Mouse (Mus musculus) megakaryocyte, embryonic 14.5 days (primary cell): ENCODE data around the gene Tmem147. TPM values are rescaled to one million over a fixed set of nuclear protein-coding genes. Genes with fewer than 3 reads are reported as not detected.

Source experiments
- H3K27me3 ChIP-seq: replicated peaks from 2 replicates; pipeline ENCODE3; 2012; ENCODE audit warnings: inconsistent platforms
- H3K36me3 ChIP-seq: replicated peaks from 2 replicates; pipeline ENCODE3; 2012; ENCODE audit warnings: low read length, inconsistent platforms, mixed read lengths
- H3K4me1 ChIP-seq: 2 replicates; pipeline ENCODE4 v1.6.1; 2012; ENCODE audit warnings: inconsistent platforms
- H3K4me3 ChIP-seq: replicated peaks from 2 replicates; pipeline ENCODE3; 2012; ENCODE audit warnings: moderate library complexity, mild to moderate bottlenecking, inconsistent platforms
- H3K9me3 ChIP-seq: 2 replicates; pipeline ENCODE4 v1.6.1; 2012; ENCODE audit warnings: inconsistent platforms
- FLI1 ChIP-seq: IDR thresholded peaks from 2 replicates; pipeline ENCODE4 v1.6.1; 2012; ENCODE audit warnings: low read length, inconsistent platforms, mixed read lengths
- GATA1 ChIP-seq: IDR thresholded peaks from 3 replicates; pipeline ENCODE4 v1.6.1; 2012; ENCODE audit warnings: mixed read lengths, low read length, inconsistent platforms, borderline replicate concordance
- polyA plus RNA-seq: library from polyadenylated mRNA; stranded (reverse); fragments of >175 nt; gene quantifications from 2 replicates; pipeline ENCODE4 v1.2.3, GENCODE M21; 2012; ENCODE audit warnings: low replicate concordance; ENCODE audit not compliant: insufficient read depth

Tmem147 gene
- polyA plus RNA-seq, 1 experiment = 25.4 TPM

DNA sequence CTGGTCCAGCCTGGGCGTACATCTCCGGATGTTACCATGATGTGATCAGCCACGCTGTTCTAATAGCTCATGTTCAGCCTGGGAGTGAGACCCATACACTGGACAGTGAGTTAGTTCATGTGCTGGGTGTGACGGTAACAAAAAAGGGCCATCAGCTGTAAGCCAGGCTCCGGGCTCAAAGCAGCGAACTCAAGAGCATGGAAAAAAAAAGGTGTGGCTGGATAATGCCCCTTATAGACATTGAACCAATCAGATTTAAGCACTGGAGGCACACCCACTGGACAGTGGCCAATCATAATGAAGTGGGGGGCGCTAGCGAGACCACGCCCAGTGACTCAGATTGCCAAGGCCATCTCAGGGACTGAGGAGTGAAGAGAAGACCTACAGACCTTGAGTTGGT is 30.8 kb downstream of the Tmem147 start, which contains the start of gene 2200002J24Rik:
Gene 2200002J24Rik, plus strand, starts transcription at position 338 of the 400 bp plus-strand sequence.
- no peak for TF ChIP-seq FLI1
- no peak for TF ChIP-seq GATA1
- H3K9me3 ChIP-seq = no peaks in the 10 kb centered on the region
- H3K36me3 ChIP-seq = no peaks in the 10 kb centered on the region
- H3K27me3 ChIP-seq = no peaks in the 10 kb centered on the region
- peak within 1 kb of the TSS; percentile 42 for H3K4me3 ChIP-seq
- H3K4me1 ChIP-seq = peaks cover 42% of the 10 kb centered on the region

DNA sequence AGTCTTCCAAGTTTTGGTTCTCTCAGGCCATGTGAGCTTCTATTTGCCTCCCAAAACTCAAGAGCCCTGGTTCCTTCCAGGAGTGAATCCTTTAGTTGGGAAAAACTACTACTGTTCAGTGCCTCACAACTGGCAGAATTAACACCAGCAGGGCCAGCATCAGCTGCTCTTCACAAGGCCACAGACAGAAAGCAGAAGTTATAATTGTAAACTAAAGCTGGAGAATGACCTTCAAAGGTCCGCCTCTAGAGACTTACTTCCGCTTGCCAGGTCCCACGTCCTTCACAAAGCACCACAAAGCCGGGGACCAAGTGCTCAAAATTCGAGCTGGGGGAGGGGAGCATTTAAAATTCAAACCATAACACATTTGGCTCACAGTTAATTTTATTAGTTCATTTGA is 31.2 kb downstream of the Tmem147 start:
- TF ChIP-seq FLI1 = no peak
- no peak for TF ChIP-seq GATA1
- Histone ChIP-seq H3K9me3 (no peaks in the 10 kb centered on the region), H3K36me3 (no peaks in the 10 kb centered on the region), H3K27me3 (no peaks in the 10 kb centered on the region), H3K4me3 (no peak overlapping the region), H3K4me1 (peaks cover 42% of the 10 kb centered on the region)

DNA sequence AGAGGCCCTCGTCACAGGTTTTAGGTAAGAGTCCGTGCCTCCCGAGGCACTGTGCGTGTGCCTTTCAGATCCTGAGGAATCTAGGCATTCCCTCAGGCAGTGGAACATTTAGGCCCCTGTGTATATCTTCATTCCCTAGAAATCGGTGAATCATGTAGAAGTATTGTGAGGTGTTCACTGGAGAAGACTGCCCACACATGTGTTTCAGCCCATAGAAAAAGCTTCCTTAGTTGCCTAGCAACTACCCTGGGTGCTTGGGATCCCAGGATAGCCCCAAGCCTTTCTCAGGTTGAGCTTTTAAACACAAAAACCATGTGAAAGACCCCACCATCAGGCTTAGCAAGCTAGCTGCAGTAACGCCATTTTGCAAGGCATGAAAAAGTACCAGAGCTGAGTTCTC is 41.0 kb downstream of the Tmem147 start:
- no peak for TF ChIP-seq GATA1
- TF ChIP-seq FLI1 = no peak
- H3K9me3 ChIP-seq = no peaks in the 10 kb centered on the region
- no peak overlapping the region for H3K4me3 ChIP-seq
- H3K36me3 ChIP-seq = no peaks in the 10 kb centered on the region
- no peaks in the 10 kb centered on the region for H3K27me3 ChIP-seq
- H3K4me1 ChIP-seq = peaks cover 13% of the 10 kb centered on the region

DNA sequence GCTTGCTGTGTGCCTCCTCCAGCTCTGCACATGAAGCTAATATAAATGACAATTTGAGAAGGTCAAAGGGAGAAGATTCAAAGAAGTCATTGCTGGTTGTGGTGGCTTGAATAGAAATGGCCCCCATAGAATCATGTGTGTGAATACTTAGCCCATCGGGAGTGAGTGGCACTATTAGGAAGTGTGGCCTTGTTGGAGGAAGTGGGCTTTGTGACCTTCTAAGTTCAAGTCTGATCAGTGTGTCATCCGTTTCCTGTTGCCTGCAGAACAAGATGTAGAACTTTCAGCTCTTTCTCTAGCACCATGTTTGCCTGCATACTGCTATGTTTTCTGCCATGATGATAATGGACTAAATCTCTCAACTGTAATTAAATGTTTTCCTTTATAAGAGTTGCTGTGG is 45.9 kb downstream of the Tmem147 start:
- Histone ChIP-seq H3K9me3 (no peaks in the 10 kb centered on the region), H3K4me3 (no peak overlapping the region), H3K4me1 (peaks cover 31% of the 10 kb centered on the region), H3K36me3 (no peaks in the 10 kb centered on the region), H3K27me3 (no peaks in the 10 kb centered on the region)
- TF ChIP-seq GATA1 = no peak

DNA sequence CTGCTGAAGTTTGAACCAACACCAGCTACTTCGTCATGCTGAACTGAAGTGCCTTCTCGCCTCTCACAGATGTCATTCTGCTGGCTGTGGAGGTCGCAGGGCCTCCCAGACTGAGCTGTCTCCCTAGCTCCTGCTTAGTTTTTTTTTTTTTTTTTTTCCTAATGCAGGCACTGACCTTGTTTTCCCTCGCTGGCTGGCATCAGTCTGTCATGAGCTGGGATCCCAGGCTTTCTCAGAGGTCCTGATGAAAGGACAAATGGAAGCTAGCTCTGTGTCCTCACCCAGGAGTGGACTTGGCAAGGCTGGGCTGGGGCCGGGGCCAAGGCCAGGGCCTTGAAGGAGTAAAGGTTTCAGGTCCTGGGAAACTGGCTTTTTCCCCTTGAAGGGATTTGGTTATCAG is 47.4 kb downstream of the Tmem147 start:
- Histone ChIP-seq H3K4me3 (no peak overlapping the region), H3K9me3 (0 out of 2 replicates have a peak, but pooled peaks cover 4% of the 10 kb centered on the region), H3K36me3 (no peaks in the 10 kb centered on the region), H3K27me3 (no peaks in the 10 kb centered on the region), H3K4me1 (peaks cover 39% of the 10 kb centered on the region)
- TF ChIP-seq FLI1 (no peak), GATA1 (no peak)

DNA sequence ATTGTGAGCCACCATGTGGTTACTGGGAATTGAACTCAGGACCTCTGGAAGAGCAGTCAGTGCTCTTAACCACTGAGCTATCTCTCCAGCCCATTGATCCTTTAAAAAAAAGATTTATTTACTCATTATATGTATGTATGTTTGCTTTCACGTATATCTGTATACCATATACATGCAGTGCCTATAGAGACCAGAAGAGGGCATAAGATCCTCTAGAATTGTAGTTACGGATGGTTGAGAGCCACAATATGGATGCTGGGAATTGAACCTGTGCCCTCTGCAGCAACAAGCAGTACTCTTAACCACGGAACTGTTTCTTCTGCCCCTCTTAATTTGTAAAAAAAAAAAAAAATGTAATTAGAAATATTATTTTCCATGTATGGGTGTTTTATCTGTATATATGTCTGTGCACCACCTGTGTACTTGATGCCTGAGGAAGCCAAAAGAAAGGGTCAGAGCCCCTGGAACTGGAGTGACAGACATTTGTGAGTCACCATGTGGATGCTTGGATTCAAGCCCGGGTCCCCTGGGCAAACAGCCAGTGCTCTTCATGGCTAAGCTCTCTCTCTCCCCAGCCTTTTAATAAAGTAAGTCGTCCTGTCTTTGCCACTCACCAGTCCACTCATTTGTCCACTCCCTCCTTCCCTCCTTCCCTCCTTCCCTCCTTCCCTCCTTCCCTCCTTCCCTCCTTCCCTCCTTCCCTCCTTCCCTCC is 50.9 kb downstream of the Tmem147 start:
- H3K4me1 ChIP-seq = peaks cover 43% of the 10 kb centered on the region
- no peak overlapping the region for H3K4me3 ChIP-seq
- H3K9me3 ChIP-seq = 0 out of 2 replicates have a peak, but pooled peaks cover 6% of the 10 kb centered on the region
- H3K27me3 ChIP-seq = no peaks in the 10 kb centered on the region
- TF ChIP-seq GATA1 (no peak), FLI1 (no peak)
- H3K36me3 ChIP-seq = no peaks in the 10 kb centered on the region

Other genes with a start within 250 kb of the Tmem147 start
- not detected in 2 replicates for gene Prodh2, start 235.9 kb downstream of the Tmem147 start, polyA plus RNA-seq
- gene Arhgap33, start 194.5 kb downstream of the Tmem147 start, polyA plus RNA-seq = 12.9 and 43.1 TPM in 2 replicates
- gene Hspb6, start 177.4 kb downstream of the Tmem147 start, polyA plus RNA-seq = 6.0 and 17.2 TPM in 2 replicates
- gene Proser3, start 177.2 kb downstream of the Tmem147 start, polyA plus RNA-seq = 11.6 and 51.8 TPM in 2 replicates
- 49.3 and 62.3 TPM in 2 replicates for gene Lin37, start 169.7 kb downstream of the Tmem147 start, polyA plus RNA-seq
- 52.8 and 64.1 TPM in 2 replicates for gene U2af1l4, start 166.2 kb downstream of the Tmem147 start, polyA plus RNA-seq
- gene Gm49396, start 166.2 kb downstream of the Tmem147 start, polyA plus RNA-seq = 0.70 TPM in 1 of 2 replicates, not detected in the other
- 21.1 and 77.9 TPM in 2 replicates for gene Psenen, start 165.9 kb downstream of the Tmem147 start, polyA plus RNA-seq
- gene Igflr1, start 164.1 kb downstream of the Tmem147 start, polyA plus RNA-seq = 4.3 and 15.3 TPM in 2 replicates
- gene Kmt2b, start 140.8 kb downstream of the Tmem147 start, polyA plus RNA-seq = 20.0 and 47.0 TPM in 2 replicates
- 0.10 TPM in 1 of 2 replicates, not detected in the other for gene Zbtb32, start 130.6 kb downstream of the Tmem147 start, polyA plus RNA-seq
- 1.2 TPM in 1 of 2 replicates, not detected in the other for gene Upk1a, start 116.7 kb downstream of the Tmem147 start, polyA plus RNA-seq
- 82.5 and 197 TPM in 2 replicates for gene Cox6b1, start 103.4 kb downstream of the Tmem147 start, polyA plus RNA-seq
- gene Etv2, start 93.7 kb downstream of the Tmem147 start, polyA plus RNA-seq = 0.44 TPM in 1 of 2 replicates, not detected in the other
- 261 and 484 TPM in 2 replicates for gene Rbm42, start 79.2 kb downstream of the Tmem147 start, polyA plus RNA-seq
- gene Haus5, start 64.5 kb downstream of the Tmem147 start, polyA plus RNA-seq = 2.3 and 13.7 TPM in 2 replicates
- gene Pmis2, start 57.9 kb downstream of the Tmem147 start, polyA plus RNA-seq = not detected in 2 replicates
- not detected in 2 replicates for gene 2200002J24Rik, start 30.6 kb downstream of the Tmem147 start, polyA plus RNA-seq
- 0.10 TPM in 1 of 2 replicates, not detected in the other for gene Atp4a, start 17.3 kb downstream of the Tmem147 start, polyA plus RNA-seq
- gene Gapdhs, start 14.1 kb upstream of the Tmem147 start, polyA plus RNA-seq = not detected in 2 replicates
- 0.21 TPM in 1 of 2 replicates, not detected in the other for gene Sbsn, start 21.9 kb upstream of the Tmem147 start, polyA plus RNA-seq
- gene Dmkn, start 34.2 kb upstream of the Tmem147 start, polyA plus RNA-seq = not detected in 2 replicates
- not detected in 2 replicates for gene Krtdap, start 58.4 kb upstream of the Tmem147 start, polyA plus RNA-seq
- gene Ffar2, start 94.2 kb upstream of the Tmem147 start, polyA plus RNA-seq = 5.8 and 8.9 TPM in 2 replicates
- gene Ffar3, start 126.6 kb upstream of the Tmem147 start, polyA plus RNA-seq = not detected in 2 replicates
- 0.16 TPM in 1 of 2 replicates, not detected in the other for gene Ffar1, start 132.0 kb upstream of the Tmem147 start, polyA plus RNA-seq
- 0.03 TPM in 1 of 2 replicates, not detected in the other for gene Cd22, start 150.8 kb upstream of the Tmem147 start, polyA plus RNA-seq
- gene Mag, start 185.3 kb upstream of the Tmem147 start, polyA plus RNA-seq = 1.2 TPM in 1 of 2 replicates, not detected in the other
- gene Hamp2, start 195.1 kb upstream of the Tmem147 start, polyA plus RNA-seq = not detected in 2 replicates
- gene Hamp, start 214.5 kb upstream of the Tmem147 start, polyA plus RNA-seq = not detected in 2 replicates
- 122 and 127 TPM in 2 replicates for gene Usf2, start 227.3 kb upstream of the Tmem147 start, polyA plus RNA-seq
- gene Lsr, start 243.9 kb upstream of the Tmem147 start, polyA plus RNA-seq = 2.1 TPM in 1 of 2 replicates, not detected in the other
- not detected in 2 replicates for gene Fam187b, start 244.2 kb upstream of the Tmem147 start, polyA plus RNA-seq